Mouse (Mus musculus) adrenal gland, postnatal 14 days (tissue): Measurements from ENCODE around the gene Gck. TPM values are rescaled to one million over a fixed set of nuclear protein-coding genes. Genes with fewer than 3 reads are reported as not detected.

ENCODE experiments used
- DNase-seq: peaks from one replicate; pipeline ENCODE4 v3.0.0; 2021; ENCODE audit warnings: mixed read lengths
- long read RNA-seq, 2 experiments: library from polyadenylated mRNA; stranded (forward); transcript quantifications; one replicate each; pipeline ENCODE4 v2.0.0; 2021
- total RNA-seq: library from RNA; stranded (reverse); gene quantifications from 2 replicates; pipeline ENCODE4 v1.2.3, GENCODE M21; 2021

Gck gene
- total RNA-seq: 3.8 and 18.3 TPM in 2 replicates
- long read RNA-seq, experiment 1, transcript Gck-201 (10 exons, 2,727 nt): major isoform, 8 of 17 reads
- long read RNA-seq, experiment 1, partial matches to known transcripts: 1 of 17 reads
- long read RNA-seq, experiment 1, other reads (novel, unspliced or antisense): 8 of 17 reads
- long read RNA-seq, experiment 2, transcript Gck-203 (10 exons, 2,361 nt): major isoform, 18 of 47 reads
- long read RNA-seq, experiment 2, partial matches to known transcripts: 14 of 47 reads
- long read RNA-seq, experiment 2, other reads (novel, unspliced or antisense): 11 of 47 reads

DNA sequence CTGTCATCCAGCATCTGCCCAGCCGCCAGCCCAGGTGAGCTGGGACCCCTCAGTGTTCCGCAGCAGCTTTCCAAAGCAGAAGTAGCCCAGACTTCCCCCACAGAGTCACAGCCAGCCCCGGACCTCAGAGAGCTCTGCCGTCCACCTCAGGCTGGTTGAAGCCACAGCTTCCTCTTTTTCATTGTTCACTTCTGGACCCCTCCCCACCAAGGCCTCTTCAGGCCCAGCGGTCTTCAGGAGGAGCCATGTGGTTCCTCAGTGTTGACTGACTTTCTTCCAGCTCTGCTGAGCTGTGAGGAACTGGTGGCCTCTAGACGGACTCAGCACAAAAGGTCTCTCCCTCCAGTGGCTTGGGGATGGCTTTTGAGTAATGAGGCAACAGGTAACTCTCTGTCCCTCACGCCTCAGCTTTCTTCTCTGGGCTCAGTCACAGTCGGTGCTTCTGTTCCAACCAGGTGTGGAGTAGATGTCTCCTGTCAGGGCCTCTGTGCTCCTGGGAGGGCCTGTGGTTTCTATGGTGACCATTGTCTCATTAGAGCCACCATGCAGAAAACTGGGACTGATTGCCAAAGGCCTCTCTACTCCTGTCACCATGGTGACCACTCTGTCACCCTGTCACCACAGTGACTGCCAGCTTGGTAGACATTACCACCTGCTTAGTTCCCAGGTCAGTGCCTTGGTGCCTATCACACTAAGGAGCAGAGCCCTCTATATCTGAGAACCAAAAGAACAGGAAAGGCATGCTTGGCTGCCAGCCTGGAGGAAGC, at the start of gene Gck:
Gene Gck (minus strand): TSS at position 496 of the 767 bp plus-strand sequence.
- DNase-seq: no peak

DNA sequence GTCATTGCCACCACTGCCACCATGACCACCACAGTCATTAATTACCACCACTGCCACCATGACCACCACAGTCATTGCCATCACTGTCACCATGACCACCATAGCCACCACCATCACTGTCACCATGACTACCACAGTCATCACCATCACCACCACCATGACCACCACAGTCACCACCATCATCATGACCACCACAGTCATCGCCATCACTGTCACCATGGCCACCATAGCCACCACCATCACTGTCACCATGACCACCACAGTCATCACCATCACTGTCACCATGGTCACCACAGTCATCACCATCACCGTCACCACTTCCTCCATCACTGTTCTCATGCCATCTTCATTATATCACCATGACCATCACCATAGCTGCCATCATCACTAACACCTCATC, 48.6 kb upstream of the Gck start:
- DNase-seq: no peak

DNA sequence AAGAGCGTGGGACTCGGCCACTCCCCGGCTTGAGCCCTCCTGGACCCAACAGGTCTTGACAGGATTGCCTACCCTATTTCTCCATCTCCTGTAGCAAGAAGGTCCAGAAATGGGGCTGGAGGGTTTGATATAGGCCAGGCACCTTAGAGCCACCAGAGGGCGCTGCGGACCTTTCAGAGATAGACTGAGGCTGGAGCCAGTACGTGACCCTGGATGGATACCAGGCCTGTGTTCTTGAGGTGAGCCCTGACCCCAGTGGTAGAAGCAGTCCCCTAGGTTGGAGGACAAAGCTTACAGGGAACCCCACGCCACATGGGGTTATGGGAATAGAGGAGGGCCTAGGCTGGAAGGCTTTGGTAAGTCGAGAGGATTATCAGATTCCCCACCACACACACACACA, 46.1 kb upstream of the Gck start:
- peak; percentile 92 for DNase-seq

DNA sequence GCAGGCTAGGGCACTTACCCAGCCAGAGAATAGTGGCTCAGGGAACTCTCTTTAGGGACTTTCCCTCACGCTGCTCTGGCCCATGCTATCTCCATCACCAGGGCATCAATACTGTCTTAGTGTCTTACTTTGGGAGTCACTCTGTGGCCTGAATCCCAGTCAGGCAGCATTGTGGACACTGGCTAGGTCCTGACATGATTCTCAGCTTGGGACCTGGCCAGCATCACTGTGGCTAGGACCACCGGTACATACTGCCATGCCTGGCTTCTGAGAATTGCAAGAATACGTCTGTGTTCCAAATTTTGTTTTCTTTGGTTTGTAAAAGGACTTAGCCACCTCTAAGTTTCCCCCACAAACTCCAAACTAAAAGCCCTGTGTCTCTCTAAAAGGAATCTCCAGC, 45.0 kb upstream of the Gck start:
- DNase-seq: no peak

GRCm38 (mm10) chr11:5994212-5994611, 44.3 kb upstream of the Gck start:
- DNase-seq: no peak

- DNase-seq: peak; percentile 70
Measured at GRCm38 (mm10) chr11:5990910-5991309, 41.0 kb upstream of the Gck start.

DNA sequence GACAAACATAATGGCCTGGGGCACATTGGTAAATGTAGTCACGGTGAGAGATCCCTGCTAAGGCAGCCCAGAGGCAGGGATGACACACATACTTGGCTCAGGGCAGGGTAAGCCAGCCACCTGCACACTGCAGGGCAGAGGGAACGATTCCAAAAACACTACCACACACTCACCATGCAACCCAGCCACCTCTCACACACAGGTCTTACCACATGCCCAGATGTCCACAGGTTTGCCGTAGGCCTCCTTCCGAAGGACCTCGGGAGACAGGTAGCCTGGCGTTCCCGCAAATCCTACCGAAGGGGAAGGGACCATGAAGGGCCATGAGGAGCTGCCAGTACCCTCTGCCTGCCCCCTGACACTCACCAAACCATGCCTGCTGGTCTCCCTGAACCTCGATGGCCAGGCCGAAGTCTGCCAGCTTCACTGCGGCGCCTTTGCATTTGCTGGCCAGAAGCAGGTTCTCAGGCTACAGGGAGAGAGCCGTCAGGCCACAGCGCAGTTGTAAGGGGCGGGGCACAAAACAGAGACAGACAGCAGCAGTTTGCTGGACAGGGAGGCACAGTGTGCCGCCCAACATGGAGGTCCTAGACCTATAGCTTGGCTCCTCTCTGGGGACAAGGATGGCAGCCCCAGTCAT, 40.2 kb upstream of the Gck start:
- no peak for DNase-seq

DNA sequence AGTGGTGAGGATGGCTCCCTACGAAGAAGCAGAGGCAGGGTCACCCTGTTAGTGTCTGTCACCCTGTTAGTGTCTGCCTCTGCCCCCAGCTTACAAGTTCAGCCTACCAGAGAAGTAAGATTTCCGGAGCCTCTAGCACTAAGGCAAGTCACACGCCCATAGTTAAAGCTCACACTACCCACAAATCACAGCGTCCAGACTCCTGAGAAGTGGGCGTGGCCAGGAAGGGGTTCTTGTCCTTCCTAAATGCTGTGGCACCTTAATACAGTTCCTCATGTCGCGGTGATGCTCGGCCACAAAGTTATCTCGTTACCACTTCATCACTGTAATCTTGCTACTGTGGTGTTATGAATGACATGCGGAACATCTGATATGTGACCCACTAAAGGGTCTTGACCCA, 38.2 kb upstream of the Gck start:
- no peak for DNase-seq

- no peak for DNase-seq
Measured at GRCm38 (mm10) chr11:5983629-5984028, 33.7 kb upstream of the Gck start.

GRCm38 (mm10) chr11:5981323-5981722, 31.4 kb upstream of the Gck start:
- no peak for DNase-seq

GRCm38 (mm10) chr11:5980561-5980960, 30.7 kb upstream of the Gck start:
- DNase-seq: no peak

DNA sequence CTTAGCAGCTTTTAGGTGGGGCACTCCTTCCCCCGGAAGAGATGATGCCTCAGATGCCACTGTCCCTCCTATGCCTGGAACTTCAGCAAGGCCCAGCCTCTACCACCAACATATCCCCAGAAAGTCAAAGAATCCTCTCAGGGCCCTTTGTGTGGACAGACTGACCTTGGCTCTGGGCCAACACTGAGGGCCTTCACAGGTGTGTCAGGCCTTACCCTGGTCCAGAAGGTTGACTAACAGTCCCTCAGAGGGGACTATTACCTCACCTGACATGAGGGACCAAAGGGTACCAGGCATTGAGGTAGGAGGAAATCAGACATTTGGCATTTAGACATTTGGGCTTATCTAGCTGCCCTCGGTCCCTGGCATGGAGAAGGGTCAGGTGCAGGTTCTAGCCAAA, 30.2 kb upstream of the Gck start:
- no peak for DNase-seq

GRCm38 (mm10) chr11:5979088-5979487, 29.2 kb upstream of the Gck start:
- DNase-seq: no peak

DNA sequence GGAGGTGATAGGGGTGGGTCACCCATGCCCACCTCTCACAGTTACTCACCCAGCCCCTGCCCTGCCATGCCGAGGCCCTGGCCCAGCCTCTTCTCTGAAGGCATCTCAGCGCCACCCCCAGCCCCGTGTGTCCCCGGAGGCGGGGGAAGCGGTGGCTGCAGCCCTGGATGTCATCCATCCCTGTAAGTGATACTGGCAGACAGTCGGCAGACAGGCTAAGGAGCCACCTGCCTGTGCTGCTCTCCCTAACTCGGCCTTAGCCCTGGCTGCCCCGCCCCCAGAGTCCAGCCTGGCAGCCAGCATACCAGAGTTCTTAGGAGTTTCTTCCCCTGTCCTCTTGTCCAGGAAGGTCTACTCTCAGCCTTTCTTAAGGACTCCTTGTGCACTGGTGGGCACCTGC, 26.2 kb upstream of the Gck start:
- DNase-seq: no peak

- no peak for DNase-seq
Measured at GRCm38 (mm10) chr11:5975068-5975467, 25.2 kb upstream of the Gck start.

- no peak for DNase-seq
Measured at GRCm38 (mm10) chr11:5974053-5974452, 24.2 kb upstream of the Gck start.

DNA sequence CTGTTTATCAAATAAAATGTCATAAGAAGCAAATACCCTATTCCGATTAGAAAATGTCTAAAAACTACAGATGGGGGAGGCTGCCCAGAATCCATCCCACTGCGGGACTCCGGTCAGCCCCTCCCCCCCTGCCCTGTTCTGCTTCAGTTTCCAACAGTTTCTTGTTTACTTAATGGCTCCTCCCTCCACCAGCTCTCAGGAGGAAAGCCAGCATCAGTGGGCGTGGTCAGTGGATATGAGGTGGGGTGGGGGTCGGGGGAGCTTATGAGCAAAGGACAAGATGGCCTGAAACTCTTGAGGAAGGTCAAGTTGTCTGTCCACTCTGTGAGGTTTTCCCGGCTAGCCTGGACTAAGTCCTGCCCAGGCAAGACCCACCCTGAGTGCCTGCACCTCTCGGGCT, 23.3 kb upstream of the Gck start:
- DNase-seq: no peak

- DNase-seq: no peak
Measured at GRCm38 (mm10) chr11:5971202-5971601, 21.3 kb upstream of the Gck start.

DNA sequence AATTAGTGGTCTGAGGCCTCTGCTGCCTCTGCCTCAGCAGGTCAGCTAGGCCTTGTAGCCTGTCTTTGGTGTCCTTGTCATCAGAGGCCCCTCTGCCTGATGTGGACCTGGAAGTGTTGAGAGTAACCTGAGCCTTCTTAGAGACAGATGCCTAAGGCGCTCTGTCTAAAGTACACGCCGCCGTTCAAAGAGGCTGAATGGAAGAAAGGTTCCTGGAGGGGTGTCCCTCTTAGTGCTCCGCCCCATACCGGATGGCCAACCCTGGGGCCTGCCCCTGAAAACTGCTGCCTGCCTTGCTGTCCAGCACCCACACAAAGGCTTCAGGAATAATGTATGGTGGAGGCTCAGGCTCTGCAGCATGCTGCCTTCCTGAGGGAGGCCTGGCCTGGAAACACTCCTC, 18.3 kb upstream of the Gck start:
- DNase-seq: no peak

- DNase-seq: no peak
Measured at GRCm38 (mm10) chr11:5966751-5967150, 16.9 kb upstream of the Gck start.

DNA sequence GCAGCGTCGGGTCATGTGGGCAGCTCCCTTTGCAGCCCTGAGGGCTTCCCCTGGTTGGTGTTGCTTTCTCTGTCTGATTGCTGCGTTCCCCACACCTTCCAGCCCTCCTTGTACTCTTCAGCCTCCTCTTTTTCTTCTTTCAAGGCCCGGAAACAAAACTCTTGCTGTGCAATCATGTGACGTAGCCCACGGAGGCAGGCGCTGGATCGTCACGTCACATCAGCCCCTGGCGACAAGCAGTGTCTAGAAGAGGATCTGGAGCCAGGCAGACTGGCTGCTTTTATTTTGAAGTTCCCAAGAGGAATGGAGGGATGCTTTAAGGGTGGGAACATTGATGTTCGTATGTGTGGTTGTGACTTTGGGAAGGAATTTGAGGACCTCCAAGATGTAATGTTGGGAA, 16.0 kb upstream of the Gck start:
- no peak for DNase-seq

GRCm38 (mm10) chr11:5960051-5960450, 10.2 kb upstream of the Gck start:
- DNase-seq: no peak

DNA sequence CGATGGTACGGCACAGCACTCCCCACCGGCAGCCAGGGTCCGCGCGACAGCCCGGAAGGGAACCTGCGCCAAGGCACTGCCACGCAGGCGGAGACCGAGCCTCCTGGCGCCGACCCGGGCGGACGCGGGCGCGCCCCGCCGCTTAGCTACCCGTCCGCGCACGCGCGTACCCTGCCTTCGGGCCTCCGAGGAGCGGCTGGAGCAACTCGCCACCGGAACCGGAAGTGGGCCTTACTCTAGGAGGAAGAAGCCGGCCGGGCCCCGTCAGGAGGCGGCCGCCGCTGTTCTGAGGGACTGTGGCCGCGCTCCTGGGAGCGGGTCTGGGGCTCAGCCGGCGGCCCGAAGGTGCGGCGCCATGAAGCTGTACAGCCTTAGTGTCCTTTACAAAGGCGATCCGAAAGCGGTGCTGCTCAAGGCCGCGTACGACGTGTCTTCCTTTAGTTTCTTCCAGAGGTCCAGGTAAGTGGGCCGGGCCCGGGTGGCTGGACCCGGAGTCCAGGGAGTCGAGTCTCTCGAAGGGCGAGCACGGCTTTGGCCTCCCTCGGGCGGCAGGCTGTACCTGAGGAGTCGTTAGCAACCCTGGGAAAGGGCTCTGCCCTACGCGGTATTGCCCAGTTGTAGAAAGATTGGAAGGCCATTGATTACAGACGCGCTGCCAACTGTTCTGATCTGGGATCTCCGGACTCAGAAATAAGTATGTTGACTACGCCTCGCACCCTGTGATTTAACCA, 5.8 kb upstream of the Gck start, which contains the start of gene Ykt6:
Gene Ykt6 (plus strand): TSS at position 148 of the 731 bp plus-strand sequence.
- DNase-seq: peak; percentile 99
